Mouse (Mus musculus) ES-Bruce4 (cell line): Measurements from ENCODE around the gene Ccdc54.

ENCODE experiments used
- CTCF ChIP-seq: IDR thresholded peaks from one replicate; pipeline ENCODE4 v1.8.1; 2011; ENCODE audit warnings: low read depth, low read length
- EP300 ChIP-seq: IDR thresholded peaks from 2 replicates; pipeline ENCODE4 v1.6.1; 2011; ENCODE audit warnings: low read depth, low read length; ENCODE audit not compliant: insufficient read depth
- POLR2A ChIP-seq: IDR thresholded peaks from one replicate; pipeline ENCODE4 v1.8.1; 2011; ENCODE audit warnings: low read length; ENCODE audit not compliant: insufficient read depth

GRCm38 (mm10) chr16:50615569-50615968 lies 24.6 kb upstream of the Ccdc54 start:
- no peak for TF ChIP-seq CTCF
- TF ChIP-seq POLR2A = no peak
- no peak for TF ChIP-seq EP300
